Mouse (Mus musculus) forebrain, embryonic 14.5 days (tissue): Measurements from ENCODE around the gene Cdc42bpa. TPM values are rescaled to one million over a fixed set of nuclear protein-coding genes. Genes with fewer than 3 reads are reported as not detected.

Experiments used
- ATAC-seq: fragments of 200-750 bp; cut with Nextera tagmentation; 2 replicates; pipeline ENCODE4 v1.8.0; 2017; ENCODE audit warnings: mild to moderate bottlenecking, moderate library complexity
- DNase-seq: peaks from one replicate; pipeline ENCODE4 v3.0.0-alpha.2; 2015; ENCODE audit warnings: low spot score
- H3K27ac ChIP-seq: fragments of 300-500 bp; sonication (generic); 2 replicates; pipeline ENCODE4 v1.5.1; 2014; ENCODE audit warnings: low read depth, mild to moderate bottlenecking, control low read depth, low read length, moderate library complexity
- H3K27me3 ChIP-seq: fragments of 300-500 bp; sonication (generic); replicated peaks from 2 replicates; pipeline ENCODE4 v1.6.1; 2014; ENCODE audit warnings: low read length, control low read depth, mixed read lengths; ENCODE audit not compliant: control insufficient read depth, insufficient read depth
- H3K36me3 ChIP-seq: fragments of 300-500 bp; sonication (generic); 2 replicates; pipeline ENCODE4 v1.6.1; 2014; ENCODE audit warnings: low read length, control low read depth; ENCODE audit not compliant: control insufficient read depth, insufficient read depth
- H3K4me1 ChIP-seq: fragments of 300-500 bp; sonication (generic); 2 replicates; pipeline ENCODE4 v1.6.1; 2014; ENCODE audit warnings: antibody characterized with exemption, low read length, control low read depth; ENCODE audit not compliant: control insufficient read depth, insufficient read depth
- H3K4me2 ChIP-seq: fragments of 300-500 bp; sonication (generic); 2 replicates; pipeline ENCODE4 v1.6.1; 2014; ENCODE audit warnings: mild to moderate bottlenecking, control low read depth, low read length
- H3K4me3 ChIP-seq: fragments of 300-500 bp; sonication (generic); 2 replicates; pipeline ENCODE4 v1.5.1; 2014; ENCODE audit warnings: low read depth, low read length, control low read depth
- H3K9ac ChIP-seq: fragments of 300-500 bp; sonication (generic); 2 replicates; pipeline ENCODE4 v1.6.1; 2014; ENCODE audit warnings: mild to moderate bottlenecking, low read length, control low read depth, moderate library complexity
- H3K9me3 ChIP-seq: fragments of 300-500 bp; sonication (generic); replicated peaks from 2 replicates; pipeline ENCODE4 v1.6.1; 2016; ENCODE audit warnings: low read length, control low read depth, mixed read lengths; ENCODE audit not compliant: control insufficient read depth
- WGBS: fragments of 180-500 bp; shearing (Covaris S2); extraction: QIAGEN DNeasy Blood & Tissue Kit; methylation state at CpG from one replicate; pipeline ENCODE4 v1.1.7; 2014; 5-methylcytosine and 5-hydroxymethylcytosine counted together
- polyA plus RNA-seq: library from polyadenylated mRNA; unstranded; fragments of >200 nt; fragmentation: Nextera tagmentation; extraction: Ambion mirVana; gene quantifications from 2 replicates; pipeline ENCODE4 v1.2.1, GENCODE M21; 2014

Gene Cdc42bpa
- polyA plus RNA-seq, 1 experiment from 2014 or later, result 18.1 TPM

GRCm38 (mm10) chr1:179928822-179929221, 31.4 kb upstream of the Cdc42bpa start:
- WGBS, result 58% methylated on average over 7 of the region's 7 CpGs
- no peaks in the 10 kb centered on the region for H3K9me3 ChIP-seq
- no peak for ATAC-seq
- no peak overlapping the region for H3K27ac ChIP-seq
- H3K4me3 ChIP-seq, result no peak overlapping the region
- no peaks in the 10 kb centered on the region for H3K27me3 ChIP-seq
- no peaks in the 10 kb centered on the region for H3K4me1 ChIP-seq
- H3K9ac ChIP-seq, result no peak overlapping the region
- no peak overlapping the region for H3K4me2 ChIP-seq
- no peaks in the 10 kb centered on the region for H3K36me3 ChIP-seq
- DNase-seq, result no peak

- H3K27ac ChIP-seq, result no peak overlapping the region
- no peaks in the 10 kb centered on the region for H3K4me1 ChIP-seq
- no peak overlapping the region for H3K9ac ChIP-seq
- no peaks in the 10 kb centered on the region for H3K36me3 ChIP-seq
- DNase-seq (peak; percentile 20), ATAC-seq (no peak; the same call in 1 of the 2 replicates)
- no peaks in the 10 kb centered on the region for H3K9me3 ChIP-seq
- no peak overlapping the region for H3K4me2 ChIP-seq
- H3K27me3 ChIP-seq, result no peaks in the 10 kb centered on the region
- 60% methylated on average over 3 of the region's 3 CpGs for WGBS
- H3K4me3 ChIP-seq, result no peak overlapping the region
Measured at GRCm38 (mm10) chr1:179931247-179931646, 29.0 kb upstream of the Cdc42bpa start.

- H3K4me2 ChIP-seq, result no peak overlapping the region
- H3K9me3 ChIP-seq, result no peaks in the 10 kb centered on the region
- DNase-seq (no peak), ATAC-seq (no peak)
- no peaks in the 10 kb centered on the region for H3K27me3 ChIP-seq
- 91% methylated on average over 3 of the region's 3 CpGs for WGBS
- H3K9ac ChIP-seq, result no peak overlapping the region
- H3K4me1 ChIP-seq, result no peaks in the 10 kb centered on the region
- H3K4me3 ChIP-seq, result no peak overlapping the region
- no peaks in the 10 kb centered on the region for H3K36me3 ChIP-seq
- H3K27ac ChIP-seq, result no peak overlapping the region
Measured at GRCm38 (mm10) chr1:179934064-179934463, 26.2 kb upstream of the Cdc42bpa start.

- DNase-seq (no peak), ATAC-seq (no peak)
- WGBS, result 69% methylated on average over 23 of the region's 23 CpGs
- Histone ChIP-seq H3K9me3 (no peaks in the 10 kb centered on the region), H3K27me3 (no peaks in the 10 kb centered on the region), H3K4me3 (no peak overlapping the region), H3K4me2 (no peak overlapping the region), H3K9ac (no peak overlapping the region), H3K4me1 (no peaks in the 10 kb centered on the region), H3K36me3 (no peaks in the 10 kb centered on the region), H3K27ac (no peak overlapping the region)
Measured at GRCm38 (mm10) chr1:179940071-179940786, 20.0 kb upstream of the Cdc42bpa start.

GRCm38 (mm10) chr1:179940787-179941352, 19.4 kb upstream of the Cdc42bpa start:
- H3K27me3 ChIP-seq, result no peaks in the 10 kb centered on the region
- H3K27ac ChIP-seq, result no peak overlapping the region
- no peak overlapping the region for H3K4me3 ChIP-seq
- DNase-seq (no peak), ATAC-seq (no peak)
- H3K4me1 ChIP-seq, result no peaks in the 10 kb centered on the region
- H3K4me2 ChIP-seq, result no peak overlapping the region
- WGBS, result 92% methylated on average over 14 of the region's 14 CpGs
- H3K9me3 ChIP-seq, result no peaks in the 10 kb centered on the region
- no peaks in the 10 kb centered on the region for H3K36me3 ChIP-seq
- H3K9ac ChIP-seq, result no peak overlapping the region

GRCm38 (mm10) chr1:179945017-179945416, 15.3 kb upstream of the Cdc42bpa start:
- no peaks in the 10 kb centered on the region for H3K9me3 ChIP-seq
- DNase-seq (no peak), ATAC-seq (no peak)
- WGBS, result 94% methylated on average over 10 of the region's 10 CpGs
- no peak overlapping the region for H3K27ac ChIP-seq
- no peaks in the 10 kb centered on the region for H3K36me3 ChIP-seq
- no peak overlapping the region for H3K4me3 ChIP-seq
- no peak overlapping the region for H3K4me2 ChIP-seq
- H3K27me3 ChIP-seq, result no peaks in the 10 kb centered on the region
- H3K9ac ChIP-seq, result no peak overlapping the region
- H3K4me1 ChIP-seq, result no peaks in the 10 kb centered on the region

- Histone ChIP-seq H3K36me3 (no peaks in the 10 kb centered on the region), H3K9ac (no peak overlapping the region), H3K4me1 (peaks cover 2% of the 10 kb centered on the region; the same call in 1 of the 2 replicates), H3K4me2 (no peak overlapping the region), H3K27me3 (no peaks in the 10 kb centered on the region), H3K9me3 (no peaks in the 10 kb centered on the region), H3K4me3 (no peak overlapping the region), H3K27ac (no peak overlapping the region)
- DNase-seq, result no peak
- WGBS, result 58% methylated on average over 2 of the region's 2 CpGs
- ATAC-seq, result no peak
Measured at GRCm38 (mm10) chr1:179946616-179947015, 13.7 kb upstream of the Cdc42bpa start.

GRCm38 (mm10) chr1:179947653-179948052, 12.6 kb upstream of the Cdc42bpa start:
- no peak overlapping the region for H3K9ac ChIP-seq
- DNase-seq (no peak), ATAC-seq (no peak)
- H3K36me3 ChIP-seq, result no peaks in the 10 kb centered on the region
- H3K4me3 ChIP-seq, result no peak overlapping the region
- peaks cover 4% of the 10 kb centered on the region; the same call in 1 of the 2 replicates for H3K4me1 ChIP-seq
- no peaks in the 10 kb centered on the region for H3K27me3 ChIP-seq
- H3K4me2 ChIP-seq, result no peak overlapping the region
- no peak overlapping the region for H3K27ac ChIP-seq
- H3K9me3 ChIP-seq, result no peaks in the 10 kb centered on the region
- WGBS, result 83% methylated on average over 2 of the region's 2 CpGs

GRCm38 (mm10) chr1:179951597-179951996, 8.7 kb upstream of the Cdc42bpa start:
- Histone ChIP-seq H3K9me3 (no peaks in the 10 kb centered on the region), H3K27ac (0 out of 2 replicates have a peak overlapping the region, but pooled peaks have one; percentile 14), H3K36me3 (no peaks in the 10 kb centered on the region), H3K4me3 (no peak overlapping the region), H3K27me3 (no peaks in the 10 kb centered on the region), H3K4me2 (no peak overlapping the region), H3K4me1 (peaks cover 4% of the 10 kb centered on the region; the same call in 1 of the 2 replicates), H3K9ac (peak overlapping the region; percentile 17; the same call in 1 of the 2 replicates)
- DNase-seq, result peak; percentile 64
- peak; percentile 82 for ATAC-seq
- 33% methylated on average over 7 of the region's 7 CpGs for WGBS
